Mouse (Mus musculus) brain, embryonic 14.5 days (tissue): ENCODE measurements around the gene Rps19bp1.

Experiments
- CTCF ChIP-seq: fragments of 200-500 bp; IDR thresholded peaks from 2 replicates; pipeline ENCODE4 v1.5.1; 2012; ENCODE audit warnings: inconsistent platforms, mild to moderate bottlenecking, moderate library complexity, borderline replicate concordance; ENCODE audit not compliant: insufficient read depth, insufficient read length; ENCODE audit errors: extremely low read depth
- POLR2A ChIP-seq: fragments of 200-500 bp; IDR thresholded peaks from 2 replicates; pipeline ENCODE4 v1.6.1; 2012; ENCODE audit warnings: mild to moderate bottlenecking, inconsistent platforms, borderline replicate concordance; ENCODE audit not compliant: poor library complexity, insufficient read depth, insufficient read length, severe bottlenecking; ENCODE audit errors: extremely low read depth

- TF ChIP-seq POLR2A (no peak), CTCF (no peak)
Observed at GRCm38 (mm10) chr15:80261100-80261499, 3.0 kb downstream of the Rps19bp1 start.
